Mouse (Mus musculus): Measurements from ENCODE around the gene Gxylt2.

Gxylt2 gene

GRCm38 (mm10) chr6:100847264-100847663, 142.7 kb downstream of the Gxylt2 start:
- DNase-seq (ENCODE audit: low read depth, low spot score) = no peak

- DNase-seq (ENCODE audit: low read depth, low spot score) = peak; percentile 39
These were observed 144.3 kb downstream of the Gxylt2 start for GRCm38 (mm10) chr6:100848682-100849375.

GRCm38 (mm10) chr6:100850671-100851081, 146.1 kb downstream of the Gxylt2 start:
- no peak for DNase-seq (ENCODE audit: low read depth, low spot score)

GRCm38 (mm10) chr6:100851083-100851482, 146.5 kb downstream of the Gxylt2 start:
- no peak for DNase-seq (ENCODE audit: low read depth, low spot score)
